Mouse (Mus musculus): ENCODE results near the gene Hlcs. TPM values are rescaled to one million over a fixed set of nuclear protein-coding genes. Genes with fewer than 3 reads are reported as not detected.
A peak's percentile ranks its signal among the peaks of the same experiment; 100 is the strongest.

Hlcs gene
- polyA plus RNA-seq, 1 experiment from 2014 or later, result 12.5 TPM

DNA sequence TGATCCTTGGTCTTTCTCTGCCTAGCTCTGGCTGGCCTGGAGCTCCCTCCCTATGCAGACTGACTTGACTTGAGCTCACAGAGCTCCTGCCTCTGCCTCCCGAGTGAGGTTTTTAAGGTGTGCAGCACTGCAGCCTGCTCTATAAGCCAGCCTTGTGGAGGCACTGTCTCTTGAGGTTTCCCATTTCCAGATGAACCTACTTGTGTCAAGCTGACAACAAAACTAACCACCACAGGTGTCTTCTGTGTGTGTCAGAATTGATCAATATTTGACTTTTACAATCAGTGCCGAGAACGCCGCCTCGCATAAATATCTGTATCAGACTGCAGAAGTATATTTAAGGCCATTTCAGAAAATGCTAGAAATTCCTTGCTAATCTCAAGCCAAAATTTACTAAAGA is 1.3 kb upstream of the Hlcs start:
- 85% methylated on average over 5 of the region's 5 CpGs for WGBS
- no peaks in the 10 kb centered on the region for H3K36me3 ChIP-seq (ENCODE audit: control insufficient read depth, insufficient read depth, low read length)
- H3K9ac ChIP-seq (ENCODE audit: low read depth, low read length), result no peak overlapping the region
- H3K27ac ChIP-seq (ENCODE audit: low read depth, low read length), result no peak overlapping the region
- peaks cover 5% of the 10 kb centered on the region; the same call in 1 of the 2 replicates for H3K4me1 ChIP-seq (ENCODE audit: control insufficient read depth, insufficient read depth, low read length)
- ATAC-seq (ENCODE audit: low FRiP score, low TSS enrichment), result no peak
- no peaks in the 10 kb centered on the region for H3K27me3 ChIP-seq (ENCODE audit: control insufficient read depth, insufficient read depth, low read length)
- no peak overlapping the region for H3K4me2 ChIP-seq (replicated peaks; ENCODE audit: low read depth, low read length)
- H3K4me3 ChIP-seq (ENCODE audit: low read length), result no peak overlapping the region
- no peaks in the 10 kb centered on the region for H3K9me3 ChIP-seq (ENCODE audit: control insufficient read depth, low read length)

GRCm38 (mm10) chr16:94312663-94313228 is 625 bp downstream of the Hlcs start:
- peak overlapping the region; percentile 62 for H3K4me3 ChIP-seq (ENCODE audit: low read length)
- H3K27me3 ChIP-seq (ENCODE audit: control insufficient read depth, insufficient read depth, low read length), result no peaks in the 10 kb centered on the region
- H3K27ac ChIP-seq (ENCODE audit: low read depth, low read length), result peak overlapping the region; percentile 98
- ATAC-seq (ENCODE audit: low FRiP score, low TSS enrichment), result peak; percentile 90
- H3K9me3 ChIP-seq (ENCODE audit: control insufficient read depth, low read length), result no peaks in the 10 kb centered on the region
- peaks cover 5% of the 10 kb centered on the region; the same call in 1 of the 2 replicates for H3K4me1 ChIP-seq (ENCODE audit: control insufficient read depth, insufficient read depth, low read length)
- H3K9ac ChIP-seq (ENCODE audit: low read depth, low read length), result peak overlapping the region; percentile 91
- under 1% methylated on average over 20 of the region's 20 CpGs for WGBS
- no peaks in the 10 kb centered on the region for H3K36me3 ChIP-seq (ENCODE audit: control insufficient read depth, insufficient read depth, low read length)
- peak overlapping the region; percentile 57 for H3K4me2 ChIP-seq (replicated peaks; ENCODE audit: low read depth, low read length)

GRCm38 (mm10) chr16:94311931-94312330 is 1.4 kb downstream of the Hlcs start:
- Histone ChIP-seq H3K9me3 (ENCODE audit: control insufficient read depth, low read length) (no peaks in the 10 kb centered on the region), H3K4me3 (ENCODE audit: low read length) (peak overlapping the region; percentile 62), H3K36me3 (ENCODE audit: control insufficient read depth, insufficient read depth, low read length) (no peaks in the 10 kb centered on the region), H3K4me1 (ENCODE audit: control insufficient read depth, insufficient read depth, low read length) (peaks cover 5% of the 10 kb centered on the region; the same call in 1 of the 2 replicates), H3K27ac (ENCODE audit: low read depth, low read length) (no peak overlapping the region), H3K27me3 (ENCODE audit: control insufficient read depth, insufficient read depth, low read length) (no peaks in the 10 kb centered on the region), H3K4me2 (replicated peaks; ENCODE audit: low read depth, low read length) (peak overlapping the region; percentile 57), H3K9ac (ENCODE audit: low read depth, low read length) (no peak overlapping the region)
- 68% methylated on average over 4 of the region's 4 CpGs for WGBS
- ATAC-seq (ENCODE audit: low FRiP score, low TSS enrichment), result no peak

- ATAC-seq (ENCODE audit: low FRiP score, low TSS enrichment), result no peak
- no peaks in the 10 kb centered on the region for H3K27me3 ChIP-seq (ENCODE audit: control insufficient read depth, insufficient read depth, low read length)
- no peaks in the 10 kb centered on the region for H3K9me3 ChIP-seq (ENCODE audit: control insufficient read depth, low read length)
- H3K36me3 ChIP-seq (ENCODE audit: control insufficient read depth, insufficient read depth, low read length), result no peaks in the 10 kb centered on the region
- H3K9ac ChIP-seq (ENCODE audit: low read depth, low read length), result no peak overlapping the region
- H3K27ac ChIP-seq (ENCODE audit: low read depth, low read length), result no peak overlapping the region
- H3K4me1 ChIP-seq (ENCODE audit: control insufficient read depth, insufficient read depth, low read length), result peaks cover 5% of the 10 kb centered on the region; the same call in 1 of the 2 replicates
- WGBS, result 61% methylated on average over 1 of the region's 1 CpGs
- H3K4me2 ChIP-seq (replicated peaks; ENCODE audit: low read depth, low read length), result no peak overlapping the region
- no peak overlapping the region for H3K4me3 ChIP-seq (ENCODE audit: low read length)
Measured at GRCm38 (mm10) chr16:94311416-94311815, 2.0 kb downstream of the Hlcs start.

DNA sequence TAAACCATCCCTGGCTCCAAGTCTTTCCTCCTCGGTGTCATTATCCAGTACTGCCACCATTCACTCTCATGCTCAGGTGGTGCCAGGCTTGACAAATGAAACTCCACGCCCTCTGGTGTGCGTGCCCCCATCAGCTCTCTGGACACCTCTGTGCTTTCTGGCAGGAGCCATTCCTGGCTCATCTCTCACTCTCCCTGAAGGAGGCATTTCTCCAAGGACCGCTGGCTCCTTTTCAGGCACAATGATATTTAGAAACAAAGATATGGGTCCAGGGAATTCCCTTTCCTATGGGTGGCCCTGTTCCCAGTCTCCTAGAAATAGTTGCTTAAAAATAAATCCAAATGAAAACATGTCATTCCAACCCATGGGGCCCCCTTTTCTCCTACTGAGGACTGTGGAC is 4.3 kb downstream of the Hlcs start:
- no peak for ATAC-seq (ENCODE audit: low FRiP score, low TSS enrichment)
- Histone ChIP-seq H3K36me3 (ENCODE audit: control insufficient read depth, insufficient read depth, low read length) (no peaks in the 10 kb centered on the region), H3K9ac (ENCODE audit: low read depth, low read length) (no peak overlapping the region), H3K27me3 (ENCODE audit: control insufficient read depth, insufficient read depth, low read length) (no peaks in the 10 kb centered on the region), H3K4me3 (ENCODE audit: low read length) (no peak overlapping the region), H3K4me1 (ENCODE audit: control insufficient read depth, insufficient read depth, low read length) (peaks cover 5% of the 10 kb centered on the region; the same call in 1 of the 2 replicates), H3K4me2 (replicated peaks; ENCODE audit: low read depth, low read length) (no peak overlapping the region), H3K9me3 (ENCODE audit: control insufficient read depth, low read length) (peaks cover 3% of the 10 kb centered on the region; the same call in 1 of the 2 replicates), H3K27ac (ENCODE audit: low read depth, low read length) (no peak overlapping the region)
- 86% methylated on average over 4 of the region's 4 CpGs for WGBS

GRCm38 (mm10) chr16:94307942-94308341 is 5.4 kb downstream of the Hlcs start:
- H3K4me1 ChIP-seq (ENCODE audit: control insufficient read depth, insufficient read depth, low read length), result peaks cover 1% of the 10 kb centered on the region; the same call in 1 of the 2 replicates
- H3K9me3 ChIP-seq (ENCODE audit: control insufficient read depth, low read length), result peaks cover 3% of the 10 kb centered on the region; the same call in 1 of the 2 replicates
- no peak overlapping the region for H3K27ac ChIP-seq (ENCODE audit: low read depth, low read length)
- no peak overlapping the region for H3K4me2 ChIP-seq (replicated peaks; ENCODE audit: low read depth, low read length)
- no peak overlapping the region for H3K4me3 ChIP-seq (ENCODE audit: low read length)
- no peak overlapping the region for H3K9ac ChIP-seq (ENCODE audit: low read depth, low read length)
- ATAC-seq (ENCODE audit: low FRiP score, low TSS enrichment), result no peak
- WGBS, result 25% methylated on average over 6 of the region's 6 CpGs
- no peaks in the 10 kb centered on the region for H3K36me3 ChIP-seq (ENCODE audit: control insufficient read depth, insufficient read depth, low read length)
- 0 out of 2 replicates have a peak, but pooled peaks cover 2% of the 10 kb centered on the region for H3K27me3 ChIP-seq (ENCODE audit: control insufficient read depth, insufficient read depth, low read length)

- H3K4me1 ChIP-seq (ENCODE audit: control insufficient read depth, insufficient read depth, low read length), result peaks cover 5% of the 10 kb centered on the region; the same call in 1 of the 2 replicates
- no peak overlapping the region for H3K9ac ChIP-seq (ENCODE audit: low read depth, low read length)
- peaks cover 3% of the 10 kb centered on the region; the same call in 1 of the 2 replicates for H3K9me3 ChIP-seq (ENCODE audit: control insufficient read depth, low read length)
- WGBS, result 56% methylated on average over 6 of the region's 6 CpGs
- 0 out of 2 replicates have a peak, but pooled peaks cover 4% of the 10 kb centered on the region for H3K27me3 ChIP-seq (ENCODE audit: control insufficient read depth, insufficient read depth, low read length)
- no peak for ATAC-seq (ENCODE audit: low FRiP score, low TSS enrichment)
- H3K27ac ChIP-seq (ENCODE audit: low read depth, low read length), result no peak overlapping the region
- H3K4me3 ChIP-seq (ENCODE audit: low read length), result no peak overlapping the region
- H3K4me2 ChIP-seq (replicated peaks; ENCODE audit: low read depth, low read length), result no peak overlapping the region
- H3K36me3 ChIP-seq (ENCODE audit: control insufficient read depth, insufficient read depth, low read length), result no peaks in the 10 kb centered on the region
Measured at GRCm38 (mm10) chr16:94307526-94307925, 5.8 kb downstream of the Hlcs start.

GRCm38 (mm10) chr16:94303203-94303535 is 10.2 kb downstream of the Hlcs start:
- 0 out of 2 replicates have a peak, but pooled peaks cover 4% of the 10 kb centered on the region for H3K27me3 ChIP-seq (ENCODE audit: control insufficient read depth, insufficient read depth, low read length)
- H3K36me3 ChIP-seq (ENCODE audit: control insufficient read depth, insufficient read depth, low read length), result no peaks in the 10 kb centered on the region
- peak overlapping the region; percentile 45 for H3K9ac ChIP-seq (ENCODE audit: low read depth, low read length)
- H3K4me3 ChIP-seq (ENCODE audit: low read length), result peak overlapping the region; percentile 19; the same call in 1 of the 2 replicates
- peak overlapping the region; percentile 44 for H3K4me2 ChIP-seq (replicated peaks; ENCODE audit: low read depth, low read length)
- H3K9me3 ChIP-seq (ENCODE audit: control insufficient read depth, low read length), result peaks cover 3% of the 10 kb centered on the region; the same call in 1 of the 2 replicates
- ATAC-seq (ENCODE audit: low FRiP score, low TSS enrichment), result no peak
- peaks cover 8% of the 10 kb centered on the region; the same call in 1 of the 2 replicates for H3K4me1 ChIP-seq (ENCODE audit: control insufficient read depth, insufficient read depth, low read length)
- no peak overlapping the region for H3K27ac ChIP-seq (ENCODE audit: low read depth, low read length)
- WGBS, result 21% methylated on average over 6 of the region's 6 CpGs

Data from kidney, embryonic 14.5 days (tissue).